Mouse (Mus musculus) layer of hippocampus, adult 2 months (tissue): Measurements from ENCODE around the gene Cdh4. TPM values are rescaled to one million over a fixed set of nuclear protein-coding genes. Genes with fewer than 3 reads are reported as not detected.
A peak's percentile ranks its signal among the peaks of the same experiment; 100 is the strongest.

ENCODE experiments used
- DNase-seq, 2 experiments: peaks; one replicate each; pipeline ENCODE4 v3.0.0; 2022; ENCODE audit warnings: low spot score in 2 of 2
- H3K27ac ChIP-seq: fragments of 200-600 bp; 2 replicates; pipeline ENCODE4 v1.8.1; 2022
- H3K4me3 ChIP-seq: fragments of 200-600 bp; 2 replicates; pipeline ENCODE4 v1.8.1; 2022; ENCODE audit warnings: mild to moderate bottlenecking
- CTCF ChIP-seq: fragments of 200-600 bp; conservative IDR thresholded peaks from 2 replicates; pipeline ENCODE4 v1.8.1; 2022; ENCODE audit warnings: antibody characterized with exemption, mild to moderate bottlenecking, moderate library complexity
- total RNA-seq, 2 experiments: library from RNA; stranded (reverse); gene quantifications; 2 replicates each; pipeline ENCODE4 v1.2.3; 2021

Cdh4 gene
- total RNA-seq, 2 experiments from 2014 or later = 8.5 to 12.4 TPM

GRCm38 (mm10) chr2:179722776-179723386 is 280.6 kb downstream of the Cdh4 start:
- DNase-seq = no peak
- Histone ChIP-seq H3K4me3 (no peak overlapping the region), H3K27ac (no peak overlapping the region)
- TF ChIP-seq CTCF = peak; percentile 64

- no peak for TF ChIP-seq CTCF
- no peak for DNase-seq
- Histone ChIP-seq H3K27ac (no peak overlapping the region), H3K4me3 (no peak overlapping the region)
Measured at GRCm38 (mm10) chr2:179723401-179723800, 281.2 kb downstream of the Cdh4 start.

GRCm38 (mm10) chr2:179729002-179729401 is 286.8 kb downstream of the Cdh4 start:
- Histone ChIP-seq H3K27ac (no peak overlapping the region), H3K4me3 (no peak overlapping the region)
- DNase-seq = peak in 1 of 2 experiments; percentile 44
- peak; percentile 82 for TF ChIP-seq CTCF

GRCm38 (mm10) chr2:179729802-179730201 is 287.6 kb downstream of the Cdh4 start:
- H3K27ac ChIP-seq = no peak overlapping the region
- no peak overlapping the region for H3K4me3 ChIP-seq
- no peak for DNase-seq
- TF ChIP-seq CTCF = no peak

- Histone ChIP-seq H3K27ac (no peak overlapping the region), H3K4me3 (no peak overlapping the region)
- no peak for DNase-seq
- no peak for TF ChIP-seq CTCF
Measured at GRCm38 (mm10) chr2:179733141-179733831, 291.1 kb downstream of the Cdh4 start.

GRCm38 (mm10) chr2:179742419-179742818 is 300.2 kb downstream of the Cdh4 start:
- no peak overlapping the region for H3K27ac ChIP-seq
- DNase-seq = no peak
- no peak for TF ChIP-seq CTCF
- no peak overlapping the region for H3K4me3 ChIP-seq

- DNase-seq = no peak
- Histone ChIP-seq H3K27ac (no peak overlapping the region), H3K4me3 (no peak overlapping the region)
- TF ChIP-seq CTCF = no peak
Measured at GRCm38 (mm10) chr2:179742828-179743227, 300.6 kb downstream of the Cdh4 start.

- DNase-seq = no peak
- no peak overlapping the region for H3K4me3 ChIP-seq
- TF ChIP-seq CTCF = no peak
- H3K27ac ChIP-seq = no peak overlapping the region
Measured at GRCm38 (mm10) chr2:179746491-179746890, 304.3 kb downstream of the Cdh4 start.

GRCm38 (mm10) chr2:179749399-179749798 is 307.2 kb downstream of the Cdh4 start:
- no peak for DNase-seq
- TF ChIP-seq CTCF = no peak
- Histone ChIP-seq H3K4me3 (no peak overlapping the region), H3K27ac (no peak overlapping the region)

GRCm38 (mm10) chr2:179753811-179754210 is 311.6 kb downstream of the Cdh4 start:
- TF ChIP-seq CTCF = no peak
- Histone ChIP-seq H3K27ac (no peak overlapping the region), H3K4me3 (no peak overlapping the region)
- no peak for DNase-seq

GRCm38 (mm10) chr2:179754776-179755175 is 312.5 kb downstream of the Cdh4 start:
- no peak overlapping the region for H3K27ac ChIP-seq
- TF ChIP-seq CTCF = no peak
- no peak overlapping the region for H3K4me3 ChIP-seq
- no peak for DNase-seq

GRCm38 (mm10) chr2:179761718-179762441 is 319.6 kb downstream of the Cdh4 start:
- Histone ChIP-seq H3K27ac (no peak overlapping the region), H3K4me3 (no peak overlapping the region)
- no peak for DNase-seq
- no peak for TF ChIP-seq CTCF

GRCm38 (mm10) chr2:179762521-179763305 is 320.5 kb downstream of the Cdh4 start:
- Histone ChIP-seq H3K27ac (no peak overlapping the region), H3K4me3 (no peak overlapping the region)
- DNase-seq = peak; percentile 35 to 38
- TF ChIP-seq CTCF = peak; percentile 56
